In the genomic region with DNA sequence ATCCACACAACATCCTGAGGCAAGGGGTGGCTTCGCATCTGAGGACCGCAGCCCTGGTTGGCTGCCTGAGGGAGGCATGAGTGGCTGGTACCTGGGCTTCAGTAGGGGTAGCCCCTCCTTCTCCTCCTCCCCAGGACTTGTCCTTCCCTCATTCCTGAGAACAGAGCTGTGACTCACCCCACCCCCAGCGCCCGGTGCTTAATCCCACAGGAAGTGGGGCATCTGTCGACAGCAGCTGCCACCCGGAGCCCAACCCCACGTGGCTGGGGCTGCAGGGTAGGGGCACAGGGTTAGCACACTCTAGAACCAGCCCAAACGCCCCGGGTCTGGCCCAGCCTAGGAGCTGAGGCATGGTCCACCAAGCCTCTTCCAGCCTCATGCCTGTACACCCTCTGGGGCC, we compare ENCODE assay signal across 11 mouse cellular contexts. TPM values are rescaled to one million over a fixed set of nuclear protein-coding genes. Genes with fewer than 3 reads are reported as not detected.
DNase-seq lines count a peak whose midpoint lies in the region; ATAC-seq and TF ChIP-seq lines count a peak whose summit lies in the region.
"Had no signal": no experiment of that assay in that cellular context is flagged by ENCODE, and none has a peak within 500 bp of the region (broad histone marks: within the 10 kb centered on the region; RNA-seq: fewer than 3 reads in every experiment).

No protein-coding gene starts in this region.

- ATAC-seq in embryonic facial prominence, embryonic 13.5 days (ENCODE audit: insufficient number of reproducible peaks, insufficient read depth, low FRiP score, low TSS enrichment, low read depth): peak; percentile 28; the same call in 1 of the 2 replicates
- ATAC-seq: forebrain, embryonic 14.5 days; liver, postnatal 0 days had no signal

- peaks cover 39% of the 10 kb centered on the region for H3K4me1 ChIP-seq in embryonic facial prominence, embryonic 13.5 days

- intact Hi-C loops in gastrocnemius, postnatal 14 days (cut with DNase I; ENCODE audit: low total_unique reads): no loop called here
- intact Hi-C loops in gastrocnemius, adult 2 months (cut with DNase I): no loop called here

- 23% methylated on average over 9 of the region's 9 CpGs for WGBS in embryonic facial prominence, embryonic 13.5 days

- no peak for TF ChIP-seq CTCF in gastrocnemius, adult 2 months (IDR thresholded peaks at IDR 0.05)

- peak; percentile 62 for DNase-seq in gastrocnemius, postnatal 14 days
- no peak for DNase-seq in gastrocnemius, adult 2 months
- DNase-seq in lung, postnatal 10 days: peak; percentile 60
- DNase-seq in lung, postnatal 25 days (ENCODE audit: low spot score): no peak
- DNase-seq in 3134 (ENCODE audit: extremely low read depth, insufficient read length, low spot score): peak; percentile 86
- DNase-seq in cerebellum, adult 11-12 months: no peak
- DNase-seq in kidney, adult 11 months: no peak
- DNase-seq: kidney, adult 2 months; liver, postnatal 0 days had no signal

- no peaks in the 10 kb centered on the region; the same call in 1 of the 2 replicates for H3K36me3 ChIP-seq in embryonic facial prominence, embryonic 13.5 days

- H3K27me3 ChIP-seq in embryonic facial prominence, embryonic 13.5 days: no peaks in the 10 kb centered on the region

- H3K4me3 ChIP-seq in gastrocnemius, adult 2 months: no peak overlapping the region
- H3K4me3 ChIP-seq in embryonic facial prominence, embryonic 13.5 days: no peak overlapping the region

- no peak overlapping the region for H3K4me2 ChIP-seq in embryonic facial prominence, embryonic 13.5 days

- no peaks in the 10 kb centered on the region for H3K9me3 ChIP-seq in embryonic facial prominence, embryonic 13.5 days

- H3K9ac ChIP-seq in embryonic facial prominence, embryonic 13.5 days: peak overlapping the region; percentile 27; the same call in 1 of the 2 replicates
- H3K9ac ChIP-seq: liver, postnatal 0 days had no signal

- no peak overlapping the region for H3K27ac ChIP-seq in gastrocnemius, adult 2 months
- H3K27ac ChIP-seq in embryonic facial prominence, embryonic 13.5 days: no peak overlapping the region

RNA-seq across cellular contexts. Expression of a gene that starts 4.0 kb away (rescaled TPM):
- total RNA-seq in gastrocnemius, postnatal 14 days (2021): 10 to 100 TPM; 14.8 to 17.5 TPM
- 1 to 10 TPM; 5.4 to 7.9 TPM for total RNA-seq in gastrocnemius, adult 2 months (2021)
- polyA plus RNA-seq in embryonic facial prominence, embryonic 13.5 days (2015; fragmentation: Nextera tagmentation; extraction: Ambion mirVana): 83.4 and 103 TPM in 2 replicates

RNA-seq across cellular contexts. Expression of a gene that starts 8.3 kb away (rescaled TPM):
- total RNA-seq in gastrocnemius, postnatal 14 days (2021): 10 to 100 TPM; 24.2 to 25.5 TPM
- total RNA-seq in gastrocnemius, adult 2 months (2021): 10 to 100 TPM; 20.3 to 30.2 TPM
- 7.4 and 11.5 TPM in 2 replicates for polyA plus RNA-seq in embryonic facial prominence, embryonic 13.5 days (2015; fragmentation: Nextera tagmentation; extraction: Ambion mirVana)

RNA-seq across cellular contexts. Expression of a gene that starts 38.4 kb away (rescaled TPM):
- 10 to 100 TPM in 1 of 2 experiments, 1 to 10 TPM in 1; 7.3 to 10.2 TPM for total RNA-seq in gastrocnemius, postnatal 14 days (2021)
- total RNA-seq in gastrocnemius, adult 2 months (2021): 10 to 100 TPM; 13.3 to 20.6 TPM
- polyA plus RNA-seq in embryonic facial prominence, embryonic 13.5 days (2015; fragmentation: Nextera tagmentation; extraction: Ambion mirVana): 29.3 and 29.5 TPM in 2 replicates

Comparison
In these comparisons a context has a peak if more than half of its experiments do, and no peak if none do; other contexts are left out.
1. DNase-seq: peak in gastrocnemius, postnatal 14 days (single experiment), lung, postnatal 10 days (single experiment) and 3134 (single experiment); none in gastrocnemius, adult 2 months (single experiment), lung, postnatal 25 days (single experiment), cerebellum, adult 11-12 months (single experiment) and kidney, adult 11 months (single experiment).